Mouse (Mus musculus): ENCODE measurements around the gene Lpar1. TPM values are rescaled to one million over a fixed set of nuclear protein-coding genes. Genes with fewer than 3 reads are reported as not detected.

The Lpar1 gene
- polyA plus RNA-seq, 1 experiment: 34.9 TPM

GRCm38 (mm10) chr4:58445846-58446245, 107.9 kb downstream of the Lpar1 start:
- H3K4me1 ChIP-seq (ENCODE audit: control insufficient read depth, insufficient read depth, low read length): no peaks in the 10 kb centered on the region; the same call in 1 of the 2 replicates
- TF ChIP-seq CTCF (IDR thresholded peaks at IDR 0.05; ENCODE audit: extremely low read depth, insufficient read depth, low read length): no peak
- no peak for TF ChIP-seq POLR2A (IDR thresholded peaks at IDR 0.05; ENCODE audit: extremely low read depth, insufficient read depth, low read length)
- no peak overlapping the region for H3K27ac ChIP-seq (ENCODE audit: insufficient read depth, low read length)
- H3K4me3 ChIP-seq (ENCODE audit: insufficient read depth, low read length): no peak overlapping the region

- Histone ChIP-seq H3K4me1 (ENCODE audit: control insufficient read depth, insufficient read depth, low read length) (no peaks in the 10 kb centered on the region), H3K27ac (ENCODE audit: insufficient read depth, low read length) (no peak overlapping the region), H3K4me3 (ENCODE audit: insufficient read depth, low read length) (no peak overlapping the region)
- TF ChIP-seq CTCF (IDR thresholded peaks at IDR 0.05; ENCODE audit: extremely low read depth, insufficient read depth, low read length) (no peak), POLR2A (IDR thresholded peaks at IDR 0.05; ENCODE audit: extremely low read depth, insufficient read depth, low read length) (no peak)
Measured at GRCm38 (mm10) chr4:58442338-58442737, 111.4 kb downstream of the Lpar1 start.

- Histone ChIP-seq H3K4me3 (ENCODE audit: insufficient read depth, low read length) (no peak overlapping the region), H3K27ac (ENCODE audit: insufficient read depth, low read length) (no peak overlapping the region), H3K4me1 (ENCODE audit: control insufficient read depth, insufficient read depth, low read length) (no peaks in the 10 kb centered on the region)
- TF ChIP-seq POLR2A (IDR thresholded peaks at IDR 0.05; ENCODE audit: extremely low read depth, insufficient read depth, low read length): no peak
Measured at GRCm38 (mm10) chr4:58438654-58439053, 115.0 kb downstream of the Lpar1 start.

GRCm38 (mm10) chr4:58437271-58437670, 116.4 kb downstream of the Lpar1 start:
- Histone ChIP-seq H3K4me3 (ENCODE audit: insufficient read depth, low read length) (no peak overlapping the region), H3K4me1 (ENCODE audit: control insufficient read depth, insufficient read depth, low read length) (no peaks in the 10 kb centered on the region), H3K27ac (ENCODE audit: insufficient read depth, low read length) (no peak overlapping the region)
- no peak for TF ChIP-seq POLR2A (IDR thresholded peaks at IDR 0.05; ENCODE audit: extremely low read depth, insufficient read depth, low read length)
- TF ChIP-seq CTCF (IDR thresholded peaks at IDR 0.05; ENCODE audit: extremely low read depth, insufficient read depth, low read length): no peak

GRCm38 (mm10) chr4:58423276-58423930, 130.3 kb downstream of the Lpar1 start:
- H3K4me3 ChIP-seq (ENCODE audit: insufficient read depth, low read length): no peak overlapping the region
- H3K4me1 ChIP-seq (ENCODE audit: control insufficient read depth, insufficient read depth, low read length): no peaks in the 10 kb centered on the region; the same call in 1 of the 2 replicates
- TF ChIP-seq CTCF (IDR thresholded peaks at IDR 0.05; ENCODE audit: extremely low read depth, insufficient read depth, low read length) (no peak), POLR2A (IDR thresholded peaks at IDR 0.05; ENCODE audit: extremely low read depth, insufficient read depth, low read length) (no peak)
- no peak overlapping the region for H3K27ac ChIP-seq (ENCODE audit: insufficient read depth, low read length)

GRCm38 (mm10) chr4:58419225-58419624, 134.5 kb downstream of the Lpar1 start:
- no peak overlapping the region for H3K27ac ChIP-seq (ENCODE audit: insufficient read depth, low read length)
- no peak for TF ChIP-seq POLR2A (IDR thresholded peaks at IDR 0.05; ENCODE audit: extremely low read depth, insufficient read depth, low read length)
- peak; percentile 30; the same call in 1 of the 2 replicates for TF ChIP-seq CTCF (IDR thresholded peaks at IDR 0.05; ENCODE audit: extremely low read depth, insufficient read depth, low read length)
- H3K4me1 ChIP-seq (ENCODE audit: control insufficient read depth, insufficient read depth, low read length): no peaks in the 10 kb centered on the region; the same call in 1 of the 2 replicates
- H3K4me3 ChIP-seq (ENCODE audit: insufficient read depth, low read length): no peak overlapping the region

GRCm38 (mm10) chr4:58417319-58417718, 136.4 kb downstream of the Lpar1 start:
- no peak for TF ChIP-seq POLR2A (IDR thresholded peaks at IDR 0.05; ENCODE audit: extremely low read depth, insufficient read depth, low read length)
- no peak for TF ChIP-seq CTCF (IDR thresholded peaks at IDR 0.05; ENCODE audit: extremely low read depth, insufficient read depth, low read length)
- no peak overlapping the region for H3K4me3 ChIP-seq (ENCODE audit: insufficient read depth, low read length)

GRCm38 (mm10) chr4:58415537-58415936, 138.2 kb downstream of the Lpar1 start:
- TF ChIP-seq POLR2A (IDR thresholded peaks at IDR 0.05; ENCODE audit: extremely low read depth, insufficient read depth, low read length) (no peak), CTCF (IDR thresholded peaks at IDR 0.05; ENCODE audit: extremely low read depth, insufficient read depth, low read length) (no peak)
- no peak overlapping the region for H3K27ac ChIP-seq (ENCODE audit: insufficient read depth, low read length)
- no peaks in the 10 kb centered on the region for H3K4me1 ChIP-seq (ENCODE audit: control insufficient read depth, insufficient read depth, low read length)
- no peak overlapping the region for H3K4me3 ChIP-seq (ENCODE audit: insufficient read depth, low read length)

More at GRCm38 (mm10) chr4:58417319-58417718, 136.4 kb downstream of the Lpar1 start:
- no peak overlapping the region for H3K27ac ChIP-seq (ENCODE audit: insufficient read depth, low read length)
- H3K4me1 ChIP-seq (ENCODE audit: control insufficient read depth, insufficient read depth, low read length): no peaks in the 10 kb centered on the region

- Histone ChIP-seq H3K27ac (ENCODE audit: insufficient read depth, low read length) (no peak overlapping the region), H3K4me1 (ENCODE audit: control insufficient read depth, insufficient read depth, low read length) (no peaks in the 10 kb centered on the region), H3K4me3 (ENCODE audit: insufficient read depth, low read length) (no peak overlapping the region)
- TF ChIP-seq CTCF (IDR thresholded peaks at IDR 0.05; ENCODE audit: extremely low read depth, insufficient read depth, low read length) (no peak), POLR2A (IDR thresholded peaks at IDR 0.05; ENCODE audit: extremely low read depth, insufficient read depth, low read length) (no peak)
Measured at GRCm38 (mm10) chr4:58413188-58414185, 140.2 kb downstream of the Lpar1 start.

All from cortical plate, adult 2 months (tissue).